Mouse (Mus musculus) adrenal gland, postnatal 25 days (tissue): Measurements from ENCODE around the gene Tas2r143. TPM values are rescaled to one million over a fixed set of nuclear protein-coding genes. Genes with fewer than 3 reads are reported as not detected.

ENCODE experiments used
- DNase-seq: peaks from one replicate; pipeline ENCODE4 v3.0.0; 2021; ENCODE audit warnings: mixed read lengths
- long read RNA-seq: library from polyadenylated mRNA; stranded (forward); transcript quantifications from one replicate; pipeline ENCODE4 v2.0.0, GENCODE M21; 2021
- total RNA-seq: library from RNA; stranded (reverse); gene quantifications from 2 replicates; pipeline ENCODE4 v1.2.3, GENCODE M21; 2021

Gene Tas2r143
- 7.4 and 11.8 TPM in 2 replicates for total RNA-seq
- long read RNA-seq, result 0 reads

DNA sequence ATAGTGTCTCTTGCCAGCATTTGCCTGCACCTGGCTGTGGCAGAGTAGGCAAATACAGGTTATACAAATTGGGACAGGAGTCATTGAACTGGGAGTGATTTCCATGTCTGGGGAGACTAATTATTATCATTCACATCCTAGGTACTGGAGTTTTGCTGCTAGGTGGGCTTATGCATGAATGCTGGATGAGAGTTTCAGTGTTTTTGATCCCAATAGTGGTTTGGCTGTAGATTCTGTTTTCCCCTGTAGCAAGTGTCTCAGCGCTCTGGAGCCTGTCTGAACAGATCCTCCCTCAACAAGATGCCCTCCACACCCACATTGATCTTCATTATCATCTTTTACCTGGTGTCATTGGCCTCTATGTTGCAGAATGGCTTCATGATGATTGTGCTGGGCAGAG, at the start of gene Tas2r143:
Tas2r143 (plus strand) TSS at position 301 of the 400 bp plus-strand sequence.
- no peak for DNase-seq

DNA sequence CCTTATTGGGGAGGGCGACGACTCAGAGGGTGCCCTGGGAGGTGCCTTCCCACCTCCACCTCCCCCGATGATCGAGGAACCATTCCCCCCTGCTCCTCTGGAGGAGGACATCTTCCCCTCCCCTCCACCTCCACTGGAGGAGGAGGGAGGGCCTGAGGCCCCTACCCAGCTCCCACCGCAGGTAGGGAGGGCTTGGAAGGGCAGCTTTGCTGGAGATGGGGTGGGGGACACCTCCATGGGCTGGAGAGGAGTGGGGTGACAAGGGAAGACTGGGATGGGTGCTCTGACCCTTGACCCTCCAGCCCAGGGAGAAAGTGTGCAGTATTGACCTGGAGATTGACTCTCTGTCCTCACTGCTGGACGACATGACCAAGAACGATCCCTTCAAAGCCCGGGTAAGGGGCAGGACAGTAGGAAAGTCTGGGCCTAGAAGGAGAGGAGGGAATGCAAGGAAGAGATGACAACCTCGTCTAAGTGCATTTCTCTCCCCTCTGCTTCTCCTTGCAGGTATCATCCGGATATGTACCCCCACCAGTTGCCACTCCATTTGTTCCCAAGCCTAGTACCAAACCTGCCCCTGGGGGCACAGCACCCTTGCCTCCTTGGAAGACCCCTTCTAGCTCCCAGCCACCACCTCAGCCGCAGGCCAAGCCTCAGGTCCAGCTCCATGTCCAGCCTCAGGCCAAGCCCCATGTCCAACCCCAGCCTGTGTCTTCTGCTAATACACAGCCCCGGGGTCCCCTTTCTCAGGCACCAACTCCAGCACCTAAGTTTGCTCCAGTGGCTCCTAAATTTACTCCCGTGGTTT, 48.9 kb upstream of the Tas2r143 start:
- DNase-seq, result no peak

DNA sequence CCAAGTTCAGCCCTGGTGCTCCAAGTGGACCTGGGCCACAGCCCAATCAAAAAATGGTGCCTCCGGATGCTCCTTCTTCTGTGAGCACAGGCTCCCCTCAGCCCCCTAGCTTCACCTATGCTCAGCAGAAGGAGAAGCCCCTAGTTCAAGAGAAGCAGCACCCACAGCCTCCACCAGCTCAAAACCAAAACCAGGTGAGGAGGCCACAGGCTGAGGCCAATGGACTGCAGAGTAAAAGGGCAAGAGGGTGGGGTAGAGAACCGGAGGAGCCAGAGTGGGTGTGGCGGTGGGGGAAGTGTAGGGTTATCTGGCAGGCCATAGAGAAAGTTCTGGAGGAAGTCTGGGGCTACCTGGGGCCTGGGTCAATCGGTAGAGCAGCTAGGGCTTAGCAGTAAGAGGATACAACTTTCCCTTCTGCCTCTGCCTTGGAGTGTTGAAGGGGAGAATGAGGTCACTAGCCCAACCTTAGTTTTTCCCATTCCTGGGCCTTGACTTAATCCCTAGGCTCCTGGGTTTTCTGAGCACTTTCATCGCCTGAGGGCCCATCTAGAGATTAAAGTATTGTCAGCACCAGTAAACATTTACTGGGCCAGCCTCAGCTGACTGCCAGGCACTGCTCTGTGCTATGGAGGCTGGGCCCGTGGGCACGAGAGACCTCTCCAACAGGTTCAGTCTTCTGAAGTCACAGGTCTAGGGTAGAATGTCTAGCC, 48.1 kb upstream of the Tas2r143 start:
- DNase-seq, result no peak

DNA sequence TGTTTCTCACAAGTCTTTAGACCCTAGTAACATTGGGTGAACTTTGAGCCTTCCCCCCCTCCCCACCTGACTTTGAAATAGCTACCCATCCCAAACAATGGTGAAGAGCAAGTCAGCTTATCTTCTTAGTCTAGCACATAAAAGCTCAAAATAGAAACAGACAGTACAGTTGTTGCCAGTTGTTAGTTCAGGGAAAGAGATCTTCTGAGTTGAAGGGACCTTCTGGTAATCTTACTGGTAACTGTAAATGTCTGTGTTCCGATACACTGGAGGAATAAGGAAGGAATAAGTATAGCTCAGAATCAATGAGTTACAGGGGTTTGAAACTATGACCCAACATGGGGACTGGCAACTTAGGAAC, 47.6 kb upstream of the Tas2r143 start:
- DNase-seq, result no peak

DNA sequence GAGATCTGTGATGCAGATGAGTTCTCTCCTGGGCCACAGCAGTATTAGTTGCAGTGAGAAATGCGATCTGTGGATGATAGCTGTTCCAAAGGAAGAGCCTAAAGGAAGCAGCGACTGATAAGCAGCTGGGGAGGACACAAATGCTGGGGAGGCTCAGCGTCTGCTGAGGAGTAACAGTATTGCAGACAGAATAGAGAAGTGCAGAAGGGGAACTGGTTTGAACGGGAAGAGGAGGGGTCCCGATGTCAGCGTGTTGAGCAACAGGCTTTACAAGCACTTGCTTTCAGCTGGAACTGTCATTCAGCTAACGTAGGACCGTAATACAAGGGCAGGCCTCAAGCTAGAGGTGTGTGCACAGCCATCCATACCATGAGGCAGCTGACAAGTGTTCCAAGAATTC, 46.9 kb upstream of the Tas2r143 start:
- no peak for DNase-seq

DNA sequence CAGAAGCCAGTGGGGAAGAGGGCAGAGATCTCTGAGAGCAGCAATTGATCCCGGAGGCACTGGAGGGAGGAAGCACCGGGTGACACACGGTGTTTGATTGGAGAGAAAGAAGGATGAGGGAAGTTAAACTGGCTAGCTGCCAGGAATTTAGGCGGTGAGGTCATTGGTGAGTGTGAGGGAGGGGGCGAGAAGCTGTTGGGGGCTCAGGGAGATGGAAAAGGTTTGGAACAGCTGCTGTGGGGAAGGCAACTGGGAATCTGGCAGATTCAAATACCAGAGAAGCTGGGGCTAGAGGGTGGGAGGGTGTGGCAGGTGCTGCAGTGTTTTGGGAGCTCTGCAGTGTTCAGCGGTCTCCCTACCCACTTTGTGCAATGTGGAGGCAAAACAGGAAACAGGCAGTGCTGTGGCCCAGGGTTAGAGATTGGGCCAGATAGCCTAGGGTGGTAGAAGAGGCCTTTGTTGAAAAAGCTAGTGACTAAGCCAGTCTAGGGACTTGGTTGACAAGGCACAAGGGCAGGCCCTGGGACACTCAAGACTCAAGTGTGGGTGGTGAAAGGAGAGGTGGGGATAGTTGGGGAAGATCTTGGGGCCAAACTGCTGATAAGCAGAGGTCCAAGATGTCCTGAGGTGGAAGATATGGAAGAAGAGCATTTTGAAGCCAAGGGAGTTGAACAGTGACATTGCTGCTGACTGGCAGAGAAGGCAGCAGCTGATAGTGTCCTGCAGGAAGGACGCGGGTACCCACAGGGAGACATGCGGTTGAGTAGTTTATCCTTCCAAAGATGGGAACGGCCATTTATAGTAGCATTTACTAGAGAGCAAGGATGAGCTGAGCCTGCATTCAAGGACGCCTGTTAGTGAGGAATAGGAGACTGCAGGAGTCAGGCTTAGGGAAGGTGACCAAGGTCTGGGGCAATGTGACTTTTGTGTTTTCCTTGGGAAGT, 45.7 kb upstream of the Tas2r143 start:
- no peak for DNase-seq

DNA sequence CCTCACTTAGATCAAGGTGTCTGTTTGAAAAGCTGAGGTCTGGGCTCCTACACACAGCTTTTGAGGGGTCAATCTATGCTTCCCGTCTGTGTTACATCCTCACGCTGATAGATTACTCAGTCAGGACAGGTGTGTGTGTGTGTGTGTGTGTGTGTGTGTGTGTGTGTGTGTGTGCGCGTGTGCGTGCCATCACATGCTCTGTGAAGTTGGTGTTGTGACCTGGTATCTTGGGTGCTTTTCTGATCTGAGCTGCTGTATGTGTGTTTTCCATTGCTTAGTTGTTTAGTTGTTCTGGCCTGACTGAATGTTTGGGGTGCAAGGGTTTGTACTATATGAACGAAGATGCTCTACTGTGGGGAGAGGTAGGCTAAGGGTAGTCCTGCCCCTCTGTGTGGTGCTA, 44.7 kb upstream of the Tas2r143 start:
- DNase-seq, result no peak

DNA sequence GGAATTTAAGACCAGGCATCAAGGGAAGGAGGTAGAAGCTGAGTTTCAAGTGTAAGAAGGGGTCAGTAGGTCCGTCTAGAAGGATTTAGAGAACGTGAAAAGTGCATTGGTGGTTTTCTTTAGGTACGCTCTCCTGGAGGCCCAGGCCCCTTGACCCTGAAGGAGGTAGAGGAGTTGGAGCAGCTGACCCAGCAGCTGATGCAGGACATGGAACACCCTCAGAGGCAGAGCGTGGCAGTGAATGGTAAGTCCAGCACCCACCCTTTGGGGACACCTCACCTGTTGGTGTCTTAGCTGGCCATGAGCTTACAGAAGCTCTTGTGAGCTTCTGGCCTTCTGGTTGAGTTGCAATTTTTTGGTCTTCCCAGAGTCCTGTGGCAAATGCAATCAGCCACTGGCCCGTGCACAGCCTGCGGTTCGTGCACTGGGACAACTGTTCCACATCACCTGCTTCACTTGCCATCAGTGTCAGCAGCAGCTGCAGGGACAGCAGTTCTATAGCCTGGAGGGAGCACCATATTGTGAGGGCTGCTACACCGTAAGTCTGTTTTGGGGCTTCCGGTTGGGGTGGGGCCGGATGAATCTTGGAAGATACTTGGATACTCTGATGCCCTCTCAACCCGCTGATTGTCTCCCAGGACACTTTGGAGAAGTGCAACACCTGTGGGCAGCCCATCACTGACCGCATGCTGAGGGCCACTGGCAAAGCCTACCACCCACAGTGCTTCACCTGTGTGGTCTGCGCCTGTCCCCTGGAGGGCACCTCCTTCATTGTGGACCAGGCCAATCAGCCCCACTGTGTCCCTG, 44.0 kb upstream of the Tas2r143 start:
- no peak for DNase-seq

DNA sequence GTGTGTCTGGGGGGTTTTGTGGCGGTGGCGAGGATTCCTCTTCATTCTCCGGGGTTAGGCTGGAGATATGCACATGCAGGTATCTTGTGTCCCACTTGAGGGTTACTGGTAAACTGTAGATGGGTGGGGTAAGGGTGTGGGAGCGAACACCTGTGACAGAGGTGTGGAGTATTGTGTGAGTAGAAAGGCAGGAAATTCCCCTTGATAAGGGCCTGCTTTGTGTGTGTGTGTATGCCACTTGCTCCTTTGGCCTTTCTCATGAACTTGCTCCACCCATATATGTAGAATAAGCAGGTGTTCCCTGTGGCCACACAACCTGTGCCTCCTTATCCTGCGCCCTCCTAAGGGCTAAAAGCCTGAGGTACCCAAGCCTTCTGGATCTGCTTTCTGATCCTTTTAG, 43.1 kb upstream of the Tas2r143 start:
- no peak for DNase-seq

DNA sequence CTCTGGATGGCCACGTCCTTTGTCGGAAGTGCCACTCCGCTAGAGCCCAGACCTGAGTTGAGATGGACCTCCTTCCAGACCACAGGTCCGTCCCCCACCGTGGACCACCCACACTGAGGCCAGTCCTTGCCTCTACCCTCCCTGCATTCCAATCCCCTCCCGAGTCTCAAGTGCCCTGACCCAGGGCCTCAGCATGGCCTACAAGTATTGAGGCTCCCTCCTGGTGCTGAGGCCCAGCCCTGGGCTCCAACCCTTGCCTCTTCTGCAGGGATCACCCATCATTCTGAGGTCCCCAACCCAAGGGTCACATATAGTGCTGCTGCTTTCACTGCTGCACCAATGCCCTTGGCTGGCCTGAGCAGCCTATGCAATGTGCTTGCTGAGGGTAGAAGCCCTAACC, 42.1 kb upstream of the Tas2r143 start:
- DNase-seq, result no peak

DNA sequence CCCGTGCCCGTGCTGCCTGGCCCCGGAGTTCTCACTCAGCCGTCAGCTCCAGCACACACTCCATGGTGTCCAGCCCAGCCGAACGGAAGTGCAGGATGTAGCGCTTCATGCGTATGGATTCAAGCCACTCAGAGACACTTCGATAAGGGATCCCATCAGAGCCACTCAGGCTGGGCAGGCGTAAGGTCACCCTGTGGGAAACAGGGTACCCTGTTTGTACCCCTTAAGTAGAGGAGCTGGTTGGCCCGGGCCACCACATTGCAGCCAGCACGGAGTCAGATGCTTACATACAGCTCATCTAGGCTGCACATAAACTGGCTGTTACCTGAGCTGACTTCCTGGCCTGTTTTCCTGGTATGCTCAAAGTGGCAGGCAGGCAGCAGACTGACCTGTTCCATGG, 41.1 kb upstream of the Tas2r143 start:
- no peak for DNase-seq

DNA sequence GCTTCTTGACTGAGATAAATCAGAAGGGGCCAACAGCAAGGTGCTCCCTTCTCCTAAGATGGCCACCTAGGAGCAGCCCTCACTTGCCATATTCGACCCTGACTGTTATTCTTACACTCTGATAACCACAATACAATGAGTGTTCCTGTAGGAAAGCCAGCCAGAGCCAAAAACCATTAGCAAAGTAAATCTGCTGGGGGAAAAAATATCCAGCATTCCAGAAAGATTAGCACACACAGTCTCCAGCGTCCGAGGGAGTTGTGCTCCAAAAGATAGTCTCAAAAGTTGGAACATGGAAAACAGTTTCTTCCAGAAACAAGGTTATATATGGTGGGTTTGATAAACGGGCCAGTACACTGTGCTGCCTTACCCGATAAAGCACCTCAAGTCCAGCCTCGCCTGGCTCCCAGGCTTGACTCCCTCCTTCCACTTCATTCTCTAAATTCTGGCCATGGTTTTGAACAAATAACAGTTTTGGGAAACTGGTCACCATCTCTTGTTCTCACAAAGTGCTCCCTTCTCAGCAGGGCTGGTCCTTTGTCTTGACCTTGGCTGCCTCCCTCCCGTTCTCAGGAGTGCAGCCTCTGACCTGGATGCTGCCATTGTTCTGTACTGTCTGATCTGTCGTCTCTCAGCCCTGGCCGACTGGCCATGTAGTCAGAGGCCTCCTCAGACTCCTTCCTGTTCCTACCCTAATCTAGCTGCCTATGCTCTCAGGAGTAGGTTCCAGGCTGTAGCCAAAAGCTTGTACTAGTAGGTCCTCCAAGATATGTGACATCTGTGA, 40.5 kb upstream of the Tas2r143 start:
- DNase-seq, result no peak

DNA sequence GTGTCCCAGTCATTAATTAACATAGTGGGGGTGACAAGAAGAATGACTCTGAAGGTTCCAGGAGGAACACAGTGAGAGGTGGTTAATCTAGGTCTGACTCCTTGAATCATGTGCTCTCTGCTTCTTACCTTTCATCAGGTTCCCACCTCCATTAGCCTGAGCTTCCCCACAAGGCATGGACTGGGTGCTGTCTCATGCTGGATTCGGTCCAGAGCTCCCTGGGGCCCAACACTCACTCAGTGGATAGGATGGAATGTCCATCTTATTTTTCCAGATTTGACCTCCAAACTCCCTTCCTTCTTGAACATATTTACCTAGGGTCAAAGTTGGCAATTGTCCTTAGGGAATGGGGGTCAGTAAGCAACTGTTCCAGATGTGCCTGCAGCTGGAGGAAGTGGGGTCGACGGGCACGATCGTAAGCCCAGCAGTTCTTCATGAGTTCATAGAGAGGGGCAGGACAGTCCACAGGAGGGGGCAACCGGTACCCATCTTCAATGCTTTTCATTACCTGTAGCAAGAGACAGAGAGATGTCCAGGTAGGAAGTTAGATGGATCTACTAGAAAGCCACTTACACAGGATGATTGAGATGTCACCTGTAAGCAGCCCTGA, 39.7 kb upstream of the Tas2r143 start:
- no peak for DNase-seq

DNA sequence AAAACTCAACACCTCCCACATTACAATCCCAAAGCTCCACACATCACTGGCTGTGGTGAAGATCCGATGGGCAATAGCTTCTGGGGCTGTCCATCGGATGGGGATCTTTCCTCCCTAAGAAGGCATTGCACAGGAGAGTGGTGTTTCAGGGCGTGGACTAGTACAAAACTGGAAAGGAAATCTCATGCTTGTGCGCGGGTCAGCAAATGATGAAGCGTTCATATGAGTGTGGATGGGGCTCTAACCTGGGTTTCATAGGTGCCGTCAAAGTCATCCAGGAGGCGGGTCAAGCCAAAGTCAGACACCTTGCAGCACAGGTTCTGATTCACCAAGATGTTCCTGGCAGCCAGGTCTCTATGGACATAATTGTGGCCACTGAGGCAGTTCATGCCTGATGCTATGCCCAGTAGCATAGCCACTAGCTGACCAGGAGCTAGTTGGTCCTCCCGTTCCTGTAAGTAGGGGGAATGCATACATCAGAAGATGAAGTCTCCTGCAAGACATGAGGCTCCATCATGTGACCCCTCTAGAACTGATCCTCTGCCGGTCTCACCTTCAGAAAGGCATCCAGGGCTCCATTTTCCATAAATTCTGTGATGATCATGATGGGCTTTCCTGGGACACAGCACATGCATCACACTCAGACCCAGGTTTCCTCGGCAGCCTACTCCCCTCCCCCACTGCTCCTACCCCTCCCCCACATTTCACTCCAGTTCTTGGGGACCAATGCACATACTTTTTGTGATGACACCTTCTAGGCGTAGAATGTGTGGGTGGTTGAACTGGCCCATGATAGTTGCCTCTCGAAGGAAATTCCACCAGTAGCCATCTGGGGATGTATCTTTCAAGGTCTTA, 38.8 kb upstream of the Tas2r143 start:
- DNase-seq, result no peak

DNA sequence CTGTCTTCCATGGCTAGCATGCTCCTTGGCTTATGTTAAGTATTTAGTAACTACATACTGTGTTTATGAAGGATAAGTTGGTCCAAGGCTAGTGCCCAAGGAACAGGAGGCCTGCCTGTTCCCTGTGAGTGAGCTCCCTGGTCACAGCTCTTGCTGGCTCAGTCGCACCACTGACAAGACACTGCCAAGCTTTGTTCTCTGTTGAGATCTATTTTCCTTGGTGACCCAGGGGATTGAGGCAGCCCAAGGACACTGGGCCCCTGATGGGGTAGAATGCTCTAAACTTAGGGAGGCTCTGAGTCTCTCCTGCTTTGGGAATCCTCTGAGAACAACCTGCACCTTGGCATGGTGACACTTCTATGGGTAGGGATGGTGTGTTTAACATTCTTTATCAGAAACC, 38.0 kb upstream of the Tas2r143 start:
- DNase-seq, result no peak

DNA sequence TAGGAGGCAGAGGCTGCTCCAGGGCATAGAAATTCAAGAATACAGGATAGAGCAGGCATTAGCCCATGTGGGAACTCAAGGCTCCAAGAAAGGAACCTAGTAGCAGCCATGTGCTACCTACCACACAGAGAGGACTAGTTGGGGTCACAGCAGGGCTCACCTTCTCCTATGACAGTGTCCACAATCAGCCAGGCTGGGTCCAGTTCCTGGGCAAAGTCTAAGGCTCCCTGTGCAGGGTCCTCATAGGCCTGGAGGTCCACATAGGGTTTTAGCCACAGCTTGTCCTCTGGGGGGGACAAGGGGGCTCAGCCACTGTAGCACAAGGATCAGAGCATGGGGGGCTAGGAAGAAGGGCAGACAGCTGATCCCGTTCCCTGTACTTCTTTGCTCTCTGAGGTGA, 37.5 kb upstream of the Tas2r143 start:
- DNase-seq, result no peak

DNA sequence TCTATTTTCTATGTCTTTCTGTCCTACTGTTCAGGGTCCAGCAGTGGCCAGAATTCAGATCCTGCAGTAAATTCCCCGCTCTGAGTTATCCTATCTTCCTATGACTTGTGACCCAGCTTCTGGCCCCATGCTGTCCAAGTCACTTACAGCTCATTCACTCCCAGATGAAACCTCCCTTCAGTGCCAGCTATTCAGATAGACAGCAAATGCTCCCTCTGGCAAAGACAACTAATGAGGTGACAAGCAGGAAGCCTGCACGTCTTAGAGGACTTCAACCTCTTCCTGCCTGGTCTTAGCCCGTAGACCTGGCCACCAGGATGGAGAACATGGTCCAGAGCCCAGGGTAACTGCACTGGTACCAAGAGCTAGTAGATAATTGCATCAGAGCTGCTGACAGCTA, 37.1 kb upstream of the Tas2r143 start:
- DNase-seq, result no peak

DNA sequence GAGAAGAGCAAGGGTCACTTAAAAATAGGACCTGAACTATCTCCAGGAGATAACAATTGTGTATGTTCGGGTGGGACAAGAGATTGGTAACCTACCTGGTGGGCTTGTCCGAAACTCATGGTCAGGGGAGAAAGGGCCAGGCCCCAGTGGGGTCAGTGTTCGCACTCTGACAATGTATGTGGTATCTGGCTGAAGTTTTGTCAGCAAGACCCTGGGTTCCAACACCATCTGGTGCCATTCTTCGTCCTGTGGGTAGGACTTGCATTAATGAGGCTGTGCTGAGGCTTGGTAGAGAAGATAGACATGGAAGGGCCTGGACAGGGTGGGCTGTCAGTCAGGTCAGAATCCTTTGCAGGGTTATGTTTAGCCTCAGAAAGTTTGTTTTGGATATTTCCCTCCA, 36.0 kb upstream of the Tas2r143 start:
- no peak for DNase-seq

DNA sequence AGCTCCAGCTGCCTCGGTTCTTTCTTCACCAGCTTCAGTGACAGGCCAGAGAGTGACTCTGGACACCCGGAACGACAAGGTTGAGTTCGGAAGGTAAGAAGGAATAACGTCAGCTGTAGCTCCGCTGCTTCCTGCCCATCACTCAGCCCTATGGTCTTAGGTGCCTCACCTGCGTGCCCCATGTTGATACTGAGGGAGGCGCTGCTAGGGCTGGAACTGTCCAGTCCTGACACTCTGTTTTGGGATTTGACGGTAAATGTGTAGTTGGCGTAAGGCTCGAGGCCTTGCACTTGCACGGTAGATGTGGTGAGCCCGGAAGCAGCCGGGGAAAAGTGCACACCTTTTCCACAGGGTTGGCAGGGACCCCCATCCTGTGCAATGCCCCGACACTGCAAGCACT, 35.4 kb upstream of the Tas2r143 start:
- DNase-seq, result no peak

DNA sequence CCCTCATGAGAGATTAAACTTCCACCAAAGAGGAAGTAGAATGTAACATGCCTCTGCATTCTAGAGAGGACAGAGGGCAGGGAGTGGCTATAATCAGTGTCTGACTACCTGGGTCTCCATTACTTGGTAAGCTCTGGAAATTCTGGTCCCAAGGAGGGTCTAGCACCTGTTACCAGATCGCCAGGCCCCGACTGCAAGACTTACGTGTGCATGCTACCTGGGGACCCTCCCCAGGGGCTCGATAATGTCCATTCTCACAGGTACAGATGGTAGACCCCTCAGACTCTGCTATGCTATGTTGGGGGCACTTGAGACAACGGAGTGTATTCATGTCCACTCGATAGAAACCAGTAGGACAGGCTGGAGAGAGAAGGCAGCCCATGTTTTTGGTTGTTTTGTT, 34.8 kb upstream of the Tas2r143 start:
- DNase-seq, result no peak
